Mouse (Mus musculus) induced T-regulatory cell, adult 2 months (primary cell): Measurements from ENCODE around the gene Cep135.
A peak's percentile ranks its signal among the peaks of the same experiment; 100 is the strongest.

Experiments used
- DNase-seq: peaks from one replicate; pipeline ENCODE4 v3.0.0-alpha.2; 2012; ENCODE audit warnings: low read depth

Cep135 gene

GRCm38 (mm10) chr5:76588551-76589283 is at the start of gene Cep135:
Gene Cep135 (plus strand): TSS chr5:76588698.
- peak; percentile 86 for DNase-seq

GRCm38 (mm10) chr5:76540181-76540580 is 48.3 kb upstream of the Cep135 start:
- no peak for DNase-seq

- peak; percentile 15 for DNase-seq
These were observed 47.7 kb upstream of the Cep135 start for GRCm38 (mm10) chr5:76540842-76541241.

GRCm38 (mm10) chr5:76543200-76543599 is 45.3 kb upstream of the Cep135 start:
- no peak for DNase-seq

- DNase-seq, result no peak
These were observed 38.1 kb upstream of the Cep135 start for GRCm38 (mm10) chr5:76550426-76550825.

GRCm38 (mm10) chr5:76565321-76565720 is 23.2 kb upstream of the Cep135 start:
- DNase-seq, result peak; percentile 89

- no peak for DNase-seq
These were observed 14.2 kb upstream of the Cep135 start for GRCm38 (mm10) chr5:76574251-76574650.

- DNase-seq, result no peak
These were observed 11.5 kb upstream of the Cep135 start for GRCm38 (mm10) chr5:76577026-76577425.

GRCm38 (mm10) chr5:76585378-76585777 is 3.1 kb upstream of the Cep135 start:
- no peak for DNase-seq

- DNase-seq, result no peak
These were observed 813 bp downstream of the Cep135 start for GRCm38 (mm10) chr5:76589311-76589710.

- no peak for DNase-seq
These were observed 1.5 kb downstream of the Cep135 start for GRCm38 (mm10) chr5:76590009-76590408.

GRCm38 (mm10) chr5:76591885-76592284 is 3.4 kb downstream of the Cep135 start:
- DNase-seq, result no peak

GRCm38 (mm10) chr5:76609702-76610370 is 21.3 kb downstream of the Cep135 start:
- no peak for DNase-seq

- DNase-seq, result no peak
These were observed 24.5 kb downstream of the Cep135 start for GRCm38 (mm10) chr5:76612867-76613499.

GRCm38 (mm10) chr5:76615276-76615675 is 26.8 kb downstream of the Cep135 start:
- no peak for DNase-seq

- no peak for DNase-seq
These were observed 27.8 kb downstream of the Cep135 start for GRCm38 (mm10) chr5:76616196-76616747.

GRCm38 (mm10) chr5:76618750-76619149 is 30.3 kb downstream of the Cep135 start:
- no peak for DNase-seq

- no peak for DNase-seq
These were observed 35.3 kb downstream of the Cep135 start for GRCm38 (mm10) chr5:76623759-76624158.

GRCm38 (mm10) chr5:76627770-76628169 is 39.3 kb downstream of the Cep135 start:
- DNase-seq, result no peak

GRCm38 (mm10) chr5:76634012-76634411 is 45.5 kb downstream of the Cep135 start:
- DNase-seq, result no peak

GRCm38 (mm10) chr5:76635592-76635991 is 47.1 kb downstream of the Cep135 start:
- no peak for DNase-seq

GRCm38 (mm10) chr5:76642076-76642475 is 53.6 kb downstream of the Cep135 start:
- DNase-seq, result no peak

GRCm38 (mm10) chr5:76644234-76644633 is 55.7 kb downstream of the Cep135 start:
- no peak for DNase-seq
